Mouse (Mus musculus) myocyte (in vitro differentiated cells): Measurements from ENCODE around the gene Sapcd2. TPM values are rescaled to one million over a fixed set of nuclear protein-coding genes. Genes with fewer than 3 reads are reported as not detected.

Experiments used
- H3K27me3 ChIP-seq: one replicate; pipeline ENCODE4 v1.6.1; 2011; ENCODE audit not compliant: control insufficient read depth, insufficient read depth, insufficient read length
- H3K36me3 ChIP-seq: one replicate; pipeline ENCODE4 v1.6.1; 2011; ENCODE audit not compliant: control insufficient read depth, insufficient read depth
- H3K4me2 ChIP-seq: one replicate; pipeline ENCODE4 v1.6.1; 2011; ENCODE audit warnings: low read depth, control low read depth
- H3K4me3 ChIP-seq: one replicate; pipeline ENCODE4 v1.5.1; 2011; ENCODE audit warnings: mild to moderate bottlenecking, control low read depth, moderate library complexity
- H3K79me2 ChIP-seq: one replicate; pipeline ENCODE4 v1.6.1; 2011; ENCODE audit not compliant: control insufficient read depth, insufficient read depth
- H3ac ChIP-seq: one replicate; pipeline ENCODE4 v1.6.1; 2011; ENCODE audit not compliant: control insufficient read depth, insufficient read length
- CEBPB ChIP-seq: IDR thresholded peaks from 2 replicates; pipeline ENCODE4 v1.6.1; 2011; ENCODE audit warnings: mild to moderate bottlenecking, moderate library complexity; ENCODE audit not compliant: poor library complexity, insufficient read depth, severe bottlenecking
- E2F4 ChIP-seq: IDR thresholded peaks from one replicate; pipeline ENCODE4 v1.6.1; 2011; ENCODE audit warnings: mild to moderate bottlenecking, control low read depth, moderate library complexity; ENCODE audit not compliant: insufficient read depth
- MAX ChIP-seq: IDR thresholded peaks from one replicate; pipeline ENCODE4 v1.6.1; 2011; ENCODE audit warnings: low read depth, mild to moderate bottlenecking, control low read depth
- MYOD1 ChIP-seq, 3 experiments: IDR thresholded peaks; one replicate each; pipeline ENCODE4 v1.6.1; 2011; ENCODE audit warnings: control low read depth in 2 of 3, low read depth in 2 of 3, mild to moderate bottlenecking in 2 of 3, moderate library complexity in 1 of 3; ENCODE audit not compliant: insufficient read length in 2 of 3, control insufficient read depth in 1 of 3
- MYOG ChIP-seq, 3 experiments: IDR thresholded peaks; one replicate each; pipeline ENCODE4 v1.6.1; 2011; ENCODE audit warnings: control low read depth in 2 of 3, low read depth in 2 of 3, mild to moderate bottlenecking in 2 of 3; ENCODE audit not compliant: insufficient read length in 2 of 3, control insufficient read depth in 1 of 3, insufficient read depth in 1 of 3
- POLR2A ChIP-seq: IDR thresholded peaks from one replicate; pipeline ENCODE4 v1.6.1; 2011; ENCODE audit warnings: low read depth, mild to moderate bottlenecking, control low read depth, moderate library complexity; ENCODE audit not compliant: insufficient read length
- POLR2AphosphoS2 ChIP-seq: IDR thresholded peaks from one replicate; pipeline ENCODE4 v1.6.1; 2011; ENCODE audit warnings: low read depth, control low read depth; ENCODE audit not compliant: insufficient read length
- REST ChIP-seq: IDR thresholded peaks from one replicate; pipeline ENCODE4 v1.6.1; 2011; ENCODE audit warnings: mild to moderate bottlenecking, control low read depth, moderate library complexity; ENCODE audit not compliant: insufficient read depth, insufficient read length
- SRF ChIP-seq: IDR thresholded peaks from one replicate; pipeline ENCODE4 v1.6.1; 2011; ENCODE audit warnings: low read depth; ENCODE audit not compliant: control insufficient read depth, insufficient read length
- TCF12 ChIP-seq: IDR thresholded peaks from one replicate; pipeline ENCODE4 v1.6.1; 2011; ENCODE audit warnings: mild to moderate bottlenecking, control low read depth; ENCODE audit not compliant: poor library complexity, insufficient read depth, severe bottlenecking
- TCF3 ChIP-seq: IDR thresholded peaks from one replicate; pipeline ENCODE4 v1.6.1; 2011; ENCODE audit warnings: low read depth, control low read depth; ENCODE audit not compliant: insufficient read length
- USF1 ChIP-seq: IDR thresholded peaks from one replicate; pipeline ENCODE4 v1.6.1; 2011; ENCODE audit warnings: low read depth, mild to moderate bottlenecking, control low read depth, moderate library complexity
- polyA plus RNA-seq: library from polyadenylated mRNA; unstranded; fragments of >200 nt; fragmentation: generic; extraction: Trizol; gene quantifications from one replicate; pipeline ENCODE4 v1.2.1, GENCODE M21; 2012; ENCODE audit warnings: missing spikeins

Gene Sapcd2
- polyA plus RNA-seq, 1 experiment, result 10.4 TPM

GRCm38 (mm10) chr2:25395721-25396596 is 23.8 kb downstream of the Sapcd2 start, which contains the start of gene Entpd2:
Gene Entpd2 (plus strand): TSS chr2:25395874.
- H3K4me3 ChIP-seq, result no peak within 1 kb of the TSS
- no peaks in the 10 kb centered on the region for H3K36me3 ChIP-seq
- H3K79me2 ChIP-seq, result no peaks in the 10 kb centered on the region
- no peak within 1 kb of the TSS for H3K4me2 ChIP-seq
- H3ac ChIP-seq, result no peak within 1 kb of the TSS
- peaks cover 34% of the 10 kb centered on the region for H3K27me3 ChIP-seq
- TF ChIP-seq TCF12 (no peak), MYOD1 (IDR thresholded peaks at IDR 0.05; ENCODE audit: control insufficient read depth in 1 of 3, insufficient read length in 2 of 3, low read depth in 2 of 3) (no peak), MAX (no peak)

GRCm38 (mm10) chr2:25396597-25396983 is 24.5 kb downstream of the Sapcd2 start:
- no peak overlapping the region for H3K4me3 ChIP-seq
- H3K27me3 ChIP-seq, result peaks cover 34% of the 10 kb centered on the region

GRCm38 (mm10) chr2:25397010-25397409 is 24.9 kb downstream of the Sapcd2 start:
- no peak overlapping the region for H3ac ChIP-seq
- no peak for TF ChIP-seq MAX
- TF ChIP-seq REST, result no peak
- TF ChIP-seq SRF, result no peak
- no peak for TF ChIP-seq CEBPB
- TF ChIP-seq MYOD1 (IDR thresholded peaks at IDR 0.05; ENCODE audit: control insufficient read depth in 1 of 3, insufficient read length in 2 of 3, low read depth in 2 of 3), result no peak
- TF ChIP-seq E2F4, result no peak
- no peak for TF ChIP-seq MYOG (IDR thresholded peaks at IDR 0.05; ENCODE audit: control insufficient read depth in 1 of 3, insufficient read depth in 1 of 3, insufficient read length in 2 of 3, low read depth in 2 of 3)
- TF ChIP-seq POLR2AphosphoS2, result no peak
- no peak for TF ChIP-seq USF1
- no peak for TF ChIP-seq POLR2A
- TF ChIP-seq TCF3, result no peak
- TF ChIP-seq TCF12, result no peak
- H3K36me3 ChIP-seq, result no peaks in the 10 kb centered on the region
- no peaks in the 10 kb centered on the region for H3K79me2 ChIP-seq
- no peak overlapping the region for H3K4me3 ChIP-seq
- peaks cover 34% of the 10 kb centered on the region for H3K27me3 ChIP-seq
- H3K4me2 ChIP-seq, result no peak overlapping the region

More at GRCm38 (mm10) chr2:25396597-25396983, 24.5 kb downstream of the Sapcd2 start:
- H3K4me2 ChIP-seq, result no peak overlapping the region
- TF ChIP-seq SRF (no peak), MYOD1 (IDR thresholded peaks at IDR 0.05; ENCODE audit: control insufficient read depth in 1 of 3, insufficient read length in 2 of 3, low read depth in 2 of 3) (no peak), TCF3 (no peak), POLR2A (no peak), CEBPB (no peak), POLR2AphosphoS2 (no peak), MAX (no peak), USF1 (no peak), TCF12 (no peak), E2F4 (no peak), MYOG (IDR thresholded peaks at IDR 0.05; ENCODE audit: control insufficient read depth in 1 of 3, insufficient read depth in 1 of 3, insufficient read length in 2 of 3, low read depth in 2 of 3) (no peak), REST (no peak)
- no peak overlapping the region for H3ac ChIP-seq
- H3K36me3 ChIP-seq, result no peaks in the 10 kb centered on the region
- H3K79me2 ChIP-seq, result no peaks in the 10 kb centered on the region

- peaks cover 34% of the 10 kb centered on the region for H3K27me3 ChIP-seq
- H3K79me2 ChIP-seq, result no peaks in the 10 kb centered on the region
- H3K4me2 ChIP-seq, result no peak overlapping the region
- no peak overlapping the region for H3ac ChIP-seq
- no peaks in the 10 kb centered on the region for H3K36me3 ChIP-seq
- no peak for TF ChIP-seq REST
- TF ChIP-seq MYOG (IDR thresholded peaks at IDR 0.05; ENCODE audit: control insufficient read depth in 1 of 3, insufficient read depth in 1 of 3, insufficient read length in 2 of 3, low read depth in 2 of 3), result no peak
- no peak for TF ChIP-seq MYOD1 (IDR thresholded peaks at IDR 0.05; ENCODE audit: control insufficient read depth in 1 of 3, insufficient read length in 2 of 3, low read depth in 2 of 3)
- TF ChIP-seq USF1, result no peak
- no peak for TF ChIP-seq CEBPB
- TF ChIP-seq POLR2A, result no peak
- TF ChIP-seq TCF12, result no peak
- no peak for TF ChIP-seq POLR2AphosphoS2
- TF ChIP-seq TCF3, result no peak
- TF ChIP-seq MAX, result no peak
- TF ChIP-seq SRF, result no peak
- TF ChIP-seq E2F4, result no peak
- no peak overlapping the region for H3K4me3 ChIP-seq
Measured at GRCm38 (mm10) chr2:25398065-25398464, 25.9 kb downstream of the Sapcd2 start.

- no peak within 1 kb of the TSS for H3K4me2 ChIP-seq
- H3K36me3 ChIP-seq, result no peaks in the 10 kb centered on the region
- TF ChIP-seq USF1, result no peak
- no peak for TF ChIP-seq TCF12
- TF ChIP-seq POLR2AphosphoS2, result no peak
- TF ChIP-seq CEBPB, result no peak
- TF ChIP-seq MYOD1 (IDR thresholded peaks at IDR 0.05; ENCODE audit: control insufficient read depth in 1 of 3, insufficient read length in 2 of 3, low read depth in 2 of 3), result no peak
- no peak for TF ChIP-seq TCF3
- no peak for TF ChIP-seq REST
- TF ChIP-seq SRF, result no peak
- no peak for TF ChIP-seq MAX
- TF ChIP-seq POLR2A, result no peak
- TF ChIP-seq MYOG (IDR thresholded peaks at IDR 0.05; ENCODE audit: control insufficient read depth in 1 of 3, insufficient read depth in 1 of 3, insufficient read length in 2 of 3, low read depth in 2 of 3), result no peak
- TF ChIP-seq E2F4, result no peak
- H3K27me3 ChIP-seq, result peaks cover 34% of the 10 kb centered on the region
- no peak within 1 kb of the TSS for H3K4me3 ChIP-seq
- H3ac ChIP-seq, result no peak within 1 kb of the TSS
- no peaks in the 10 kb centered on the region for H3K79me2 ChIP-seq
Measured at GRCm38 (mm10) chr2:25399051-25399450, 26.9 kb downstream of the Sapcd2 start, which contains the start of gene Npdc1. Gene Npdc1 (plus strand): TSS chr2:25399351.
